Mouse (Mus musculus) myocyte (in vitro differentiated cells): ENCODE measurements around the gene Bcas3.

Source experiments
- MAX ChIP-seq: IDR thresholded peaks from one replicate; pipeline ENCODE4 v1.6.1; 2011; ENCODE audit warnings: low read depth, mild to moderate bottlenecking, control low read depth
- POLR2A ChIP-seq: IDR thresholded peaks from one replicate; pipeline ENCODE4 v1.6.1; 2011; ENCODE audit warnings: low read depth, mild to moderate bottlenecking, control low read depth, moderate library complexity; ENCODE audit not compliant: insufficient read length
- POLR2AphosphoS2 ChIP-seq: IDR thresholded peaks from one replicate; pipeline ENCODE4 v1.6.1; 2011; ENCODE audit warnings: low read depth, control low read depth; ENCODE audit not compliant: insufficient read length
- TCF12 ChIP-seq: IDR thresholded peaks from one replicate; pipeline ENCODE4 v1.6.1; 2011; ENCODE audit warnings: mild to moderate bottlenecking, control low read depth; ENCODE audit not compliant: poor library complexity, insufficient read depth, severe bottlenecking
- USF1 ChIP-seq: IDR thresholded peaks from one replicate; pipeline ENCODE4 v1.6.1; 2011; ENCODE audit warnings: low read depth, mild to moderate bottlenecking, control low read depth, moderate library complexity

GRCm38 (mm10) chr11:85789750-85790149 lies 436.8 kb downstream of the Bcas3 start:
- TF ChIP-seq USF1 (no peak), POLR2A (no peak), TCF12 (no peak), MAX (no peak), POLR2AphosphoS2 (no peak)
